Comparison of ENCODE assay signal across 30 mouse cellular contexts in genomic region chr6:115200753-115201152, GRCm38 (mm10). TPM values are rescaled to one million over a fixed set of nuclear protein-coding genes. Genes with fewer than 3 reads are reported as not detected.
DNase-seq lines count a peak whose midpoint lies in the region; ATAC-seq and TF ChIP-seq lines count a peak whose summit lies in the region.
"Had no signal": no experiment of that assay in that cellular context is flagged by ENCODE, and none has a peak within 500 bp of the region (broad histone marks: within the 10 kb centered on the region; RNA-seq: fewer than 3 reads in every experiment).

No protein-coding gene starts in this region.

- WGBS in liver, embryonic 14.5 days (ENCODE audit: insufficient replicate concordance) = 34% methylated on average over 3 of the region's 3 CpGs
- 51% methylated on average over 3 of the region's 3 CpGs for WGBS in liver, embryonic 12.5 days (ENCODE audit: insufficient replicate concordance)

- TF ChIP-seq RAD21 in MEL (IDR thresholded peaks at IDR 0.05; ENCODE audit: low read depth, low read length) = no peak

- no peak for TF ChIP-seq POLR2A in MEL (IDR thresholded peaks at IDR 0.05; ENCODE audit: control insufficient read depth in 1 of 2, insufficient read depth in 1 of 2, low read depth in 1 of 2, low read length in 2 of 2, poor library complexity in 1 of 2)

- no peak for DNase-seq in liver, embryonic 14.5 days (ENCODE audit: low read depth in 3 of 3, low spot score in 3 of 3)
- DNase-seq in MEL (ENCODE audit: low read depth, low spot score) = peak; percentile 51
- no peak for DNase-seq in layer of hippocampus, postnatal 10 days (ENCODE audit: low spot score in 2 of 2)
- no peak for DNase-seq in layer of hippocampus, adult 11-12 months (ENCODE audit: low spot score)
- DNase-seq: adrenal gland, adult 8-10 months; adrenal gland, postnatal 14 days; adrenal gland, postnatal 36 days; cerebellum, adult 11-12 months; cerebellum, adult 2 months; cerebellum, adult 9-10 months; cerebellum, postnatal 10 days; cerebellum, postnatal 25 days; embryo, embryonic 11 days had no signal

- no peaks in the 10 kb centered on the region for H3K27me3 ChIP-seq in liver, embryonic 14.5 days (ENCODE audit: control insufficient read depth, insufficient read depth, low read length)
- H3K27me3 ChIP-seq in liver, embryonic 12.5 days (replicated peaks) = no peaks in the 10 kb centered on the region
- H3K27me3 ChIP-seq in MEL (ENCODE audit: control insufficient read depth in 1 of 2, insufficient read depth in 2 of 2, low read length in 2 of 2) = no peaks in the 10 kb centered on the region
- H3K27me3 ChIP-seq: embryonic facial prominence, embryonic 13.5 days; embryonic facial prominence, embryonic 15.5 days; forebrain, embryonic 12.5 days had no signal

- ATAC-seq in liver, embryonic 14.5 days (ENCODE audit: insufficient read depth) = no peak
- ATAC-seq in liver, embryonic 12.5 days = no peak
- peak; percentile 60; the same call in 1 of the 2 replicates for ATAC-seq in megakaryocyte progenitor cell, adult 5-6 weeks (replicated peaks; ENCODE audit: poor library complexity)
- ATAC-seq in monocyte, adult 5-6 weeks (replicated peaks; ENCODE audit: insufficient number of reproducible peaks, low FRiP score, low TSS enrichment, poor library complexity, severe bottlenecking) = no peak
- ATAC-seq: activated CD4-positive, CD25-positive, alpha-beta regulatory T cell, adult 4 months; forebrain, embryonic 14.5 days; forebrain, embryonic 16.5 days; Patski had no signal

- H3K9ac ChIP-seq in liver, embryonic 14.5 days (replicated peaks) = no peak overlapping the region
- H3K9ac ChIP-seq in liver, embryonic 12.5 days = no peak overlapping the region
- no peak overlapping the region for H3K9ac ChIP-seq in MEL (ENCODE audit: control insufficient read depth, low read depth, low read length, poor library complexity, severe bottlenecking)
- H3K9ac ChIP-seq: embryonic facial prominence, embryonic 13.5 days; embryonic facial prominence, embryonic 15.5 days; forebrain, embryonic 12.5 days had no signal

- no peaks in the 10 kb centered on the region; a peak in 1 of 4 replicates for H3K4me1 ChIP-seq in liver, embryonic 14.5 days (replicated peaks; ENCODE audit: control insufficient read depth in 2 of 2, insufficient read depth in 2 of 2, low read length in 1 of 2)
- no peaks in the 10 kb centered on the region for H3K4me1 ChIP-seq in liver, embryonic 12.5 days
- H3K4me1 ChIP-seq in MEL (ENCODE audit: control insufficient read depth in 1 of 2, insufficient read depth in 2 of 2, low read length in 2 of 2) = peaks cover 0 to 6% of the 10 kb centered on the region in 2 experiments; a peak in 2 of 4 replicates
- H3K4me1 ChIP-seq: embryonic facial prominence, embryonic 13.5 days; embryonic facial prominence, embryonic 15.5 days; forebrain, embryonic 10.5 days; forebrain, embryonic 12.5 days had no signal

- TF ChIP-seq EP300 in liver, embryonic 14.5 days (IDR thresholded peaks at IDR 0.05; ENCODE audit: low read depth) = 0 out of 2 replicates have a peak, but pooled peaks have one; percentile 14
- peak; percentile 86 to 87 for TF ChIP-seq EP300 in MEL (IDR thresholded peaks at IDR 0.05; ENCODE audit: low read depth in 1 of 2, low read length in 2 of 2)

- no peaks in the 10 kb centered on the region for H3K36me3 ChIP-seq in liver, embryonic 14.5 days (replicated peaks; ENCODE audit: control insufficient read depth, insufficient read depth, low read depth)
- no peaks in the 10 kb centered on the region for H3K36me3 ChIP-seq in liver, embryonic 12.5 days
- peaks cover 0 to 5% of the 10 kb centered on the region in 2 experiments; a peak in 2 of 4 replicates for H3K36me3 ChIP-seq in MEL (ENCODE audit: control insufficient read depth in 1 of 2, insufficient read depth in 2 of 2, low read length in 2 of 2)
- H3K36me3 ChIP-seq: embryonic facial prominence, embryonic 13.5 days; embryonic facial prominence, embryonic 15.5 days; forebrain, embryonic 10.5 days; forebrain, embryonic 12.5 days had no signal

- no peaks in the 10 kb centered on the region for H3K79me2 ChIP-seq in MEL (ENCODE audit: control insufficient read depth, insufficient read depth, low read length, poor library complexity)

- TF ChIP-seq CTCF in liver, embryonic 14.5 days (IDR thresholded peaks at IDR 0.05; ENCODE audit: low read depth) = no peak
- no peak for TF ChIP-seq CTCF in MEL (IDR thresholded peaks at IDR 0.05 in 2 of 3, conservative IDR thresholded peaks at IDR 0.05 in 1 of 3; ENCODE audit: control insufficient read depth in 1 of 3, insufficient read depth in 1 of 3, low read depth in 2 of 3, low read length in 3 of 3, poor library complexity in 1 of 3, severe bottlenecking in 1 of 3)

- H3K4me3 ChIP-seq in liver, embryonic 14.5 days (ENCODE audit: insufficient read depth in 1 of 2, low read depth in 2 of 2, low read length in 2 of 2) = no peak overlapping the region
- no peak overlapping the region for H3K4me3 ChIP-seq in liver, embryonic 12.5 days
- H3K4me3 ChIP-seq in MEL (ENCODE audit: control insufficient read depth in 1 of 2, insufficient read depth in 1 of 2, low read depth in 2 of 2, low read length in 2 of 2) = no peak overlapping the region
- H3K4me3 ChIP-seq: embryonic facial prominence, embryonic 13.5 days; embryonic facial prominence, embryonic 15.5 days; erythroblast, embryonic 14.5 days; forebrain, embryonic 10.5 days; forebrain, embryonic 12.5 days had no signal

- no peak overlapping the region for H3K4me2 ChIP-seq in liver, embryonic 14.5 days (ENCODE audit: low read depth)
- no peak overlapping the region for H3K4me2 ChIP-seq in liver, embryonic 12.5 days
- H3K4me2 ChIP-seq: embryonic facial prominence, embryonic 13.5 days; embryonic facial prominence, embryonic 15.5 days; forebrain, embryonic 12.5 days had no signal

- H3K27ac ChIP-seq in liver, embryonic 14.5 days = no peak overlapping the region
- no peak overlapping the region for H3K27ac ChIP-seq in liver, embryonic 12.5 days
- H3K27ac ChIP-seq in MEL (ENCODE audit: control insufficient read depth, low read depth, low read length) = no peak overlapping the region
- H3K27ac ChIP-seq: embryonic facial prominence, embryonic 13.5 days; embryonic facial prominence, embryonic 15.5 days; forebrain, embryonic 10.5 days; forebrain, embryonic 12.5 days had no signal

- H3K9me3 ChIP-seq in liver, embryonic 14.5 days (ENCODE audit: control insufficient read depth, low read length) = no peaks in the 10 kb centered on the region
- H3K9me3 ChIP-seq in liver, embryonic 12.5 days (replicated peaks) = no peaks in the 10 kb centered on the region
- no peaks in the 10 kb centered on the region for H3K9me3 ChIP-seq in MEL (replicated peaks; ENCODE audit: insufficient read depth, low read length)
- H3K9me3 ChIP-seq: embryonic facial prominence, embryonic 13.5 days; embryonic facial prominence, embryonic 15.5 days; forebrain, embryonic 10.5 days; forebrain, embryonic 12.5 days had no signal

TF ChIP-seq in MEL, 35 proteins besides CTCF, POLR2A, EP300 and RAD21:
- TF ChIP-seq ZNF384 (IDR thresholded peaks at IDR 0.05; ENCODE audit: low read depth, low read length) = peak; percentile 44; the same call in 1 of the 2 replicates
- no peak for TF ChIP-seq POLR2AphosphoS2 (IDR thresholded peaks at IDR 0.05; ENCODE audit: low read length)
- TF ChIP-seq UBTF (IDR thresholded peaks at IDR 0.05; ENCODE audit: borderline replicate concordance, insufficient read depth, low read depth, low read length) = no peak
- peak; percentile 75 for TF ChIP-seq TAL1 (IDR thresholded peaks at IDR 0.05; ENCODE audit: low read length)
- peak; percentile 89 for TF ChIP-seq GATA1 (IDR thresholded peaks at IDR 0.05; ENCODE audit: low read depth, low read length)
- TF ChIP-seq CHD2 (IDR thresholded peaks at IDR 0.05; ENCODE audit: low read length) = no peak
- peak; percentile 87 for TF ChIP-seq TCF12 (IDR thresholded peaks at IDR 0.05; ENCODE audit: low read depth, low read length)
- peak; percentile 51; the same call in 1 of the 2 replicates for TF ChIP-seq ETS1 (IDR thresholded peaks at IDR 0.05; ENCODE audit: low read depth, low read length)
- TF ChIP-seq RCOR1 (IDR thresholded peaks at IDR 0.05; ENCODE audit: low read depth, low read length) = 0 out of 2 replicates have a peak, but pooled peaks have one; percentile 43

RNA-seq across cellular contexts. Expression of gene Gm17482, which starts 26.4 kb away (rescaled TPM):
- polyA plus RNA-seq in liver, embryonic 14.5 days (2012; rRNA removed) = not detected in 2 replicates
- polyA plus RNA-seq in liver, embryonic 14.5 days (2014; fragmentation: Nextera tagmentation; extraction: Ambion mirVana) = not detected in 2 replicates
- not detected in 2 replicates for polyA plus RNA-seq in liver, embryonic 12.5 days (2016; fragmentation: Nextera tagmentation; extraction: Ambion mirVana)
- not detected in 2 replicates for total RNA-seq in MEL (2012; rRNA removed)
- not detected for polyA plus RNA-seq in MEL (2012; ENCODE audit: insufficient read depth in 1 of 2, insufficient read length in 2 of 2, low read depth in 1 of 2, low replicate concordance in 2 of 2, missing spikeins in 1 of 2)
- total RNA-seq in megakaryocyte progenitor cell, adult 5-6 weeks (2015) = not detected in 2 replicates
- not detected in 2 replicates for total RNA-seq in megakaryocyte progenitor cell, adult 5-6 weeks (2017)
- total RNA-seq in layer of hippocampus, postnatal 10 days (2021) = not detected
- total RNA-seq in monocyte, adult 5-6 weeks (2017) = not detected in 3 replicates
- total RNA-seq: adrenal gland, adult 18-20 months; adrenal gland, adult 8-10 months; adrenal gland, postnatal 14 days; adrenal gland, postnatal 36 days; ES-E14 had no signal
- polyA plus RNA-seq: activated CD4-positive, CD25-positive, alpha-beta regulatory T cell, adult 4 months; C2C12; cerebellum, adult 2 months; cortical plate, adult 2 months; embryonic facial prominence, embryonic 11.5 days; embryonic facial prominence, embryonic 13.5 days; embryonic facial prominence, embryonic 15.5 days; erythroblast, embryonic 14.5 days; forebrain, embryonic 10.5 days; forebrain, embryonic 12.5 days; forebrain, embryonic 14.5 days; forebrain, embryonic 16.5 days; Patski had no signal

RNA-seq across cellular contexts. Expression of gene Timp4, which starts 51.3 kb away (rescaled TPM):
- not detected in 2 replicates for polyA plus RNA-seq in liver, embryonic 14.5 days (2012; rRNA removed)
- polyA plus RNA-seq in liver, embryonic 14.5 days (2014; fragmentation: Nextera tagmentation; extraction: Ambion mirVana) = not detected in 2 replicates
- 0.02 TPM in 1 of 2 replicates, not detected in the other for polyA plus RNA-seq in liver, embryonic 12.5 days (2016; fragmentation: Nextera tagmentation; extraction: Ambion mirVana)
- total RNA-seq in MEL (2012; rRNA removed) = not detected in 2 replicates
- polyA plus RNA-seq in MEL (2012; ENCODE audit: insufficient read depth in 1 of 2, insufficient read length in 2 of 2, low read depth in 1 of 2, low replicate concordance in 2 of 2, missing spikeins in 1 of 2) = not detected
- total RNA-seq in megakaryocyte progenitor cell, adult 5-6 weeks (2015) = not detected in 2 replicates
- not detected in 2 replicates for total RNA-seq in megakaryocyte progenitor cell, adult 5-6 weeks (2017)
- total RNA-seq in layer of hippocampus, postnatal 10 days (2021) = 10 to 100 TPM; 20.5 to 22.3 TPM
- not detected in 3 replicates for total RNA-seq in monocyte, adult 5-6 weeks (2017)
- polyA plus RNA-seq: erythroblast, embryonic 14.5 days had no signal

Comparison
In these comparisons a context has a peak if more than half of its experiments do, and no peak if none do; other contexts are left out.
1. RNA of gene Timp4, which starts 51.3 kb away (total RNA-seq): 20.5 to 22.3 TPM in layer of hippocampus, postnatal 10 days; not detected in MEL, not detected in megakaryocyte progenitor cell, adult 5-6 weeks and not detected in monocyte, adult 5-6 weeks; every median in the first group is over 10 times any median in the second.